Mouse (Mus musculus) liver, postnatal 0 days (tissue): ENCODE measurements around the gene Wnt3a.

Experiments used
- CTCF ChIP-seq: sonication (generic); IDR thresholded peaks from 2 replicates; pipeline ENCODE4 v1.5.1; 2016; ENCODE audit warnings: antibody characterized with exemption, low read depth
- EP300 ChIP-seq: IDR thresholded peaks from 2 replicates; pipeline ENCODE4 v1.6.1; 2016; ENCODE audit warnings: antibody characterized with exemption, low read depth, mild to moderate bottlenecking

DNA sequence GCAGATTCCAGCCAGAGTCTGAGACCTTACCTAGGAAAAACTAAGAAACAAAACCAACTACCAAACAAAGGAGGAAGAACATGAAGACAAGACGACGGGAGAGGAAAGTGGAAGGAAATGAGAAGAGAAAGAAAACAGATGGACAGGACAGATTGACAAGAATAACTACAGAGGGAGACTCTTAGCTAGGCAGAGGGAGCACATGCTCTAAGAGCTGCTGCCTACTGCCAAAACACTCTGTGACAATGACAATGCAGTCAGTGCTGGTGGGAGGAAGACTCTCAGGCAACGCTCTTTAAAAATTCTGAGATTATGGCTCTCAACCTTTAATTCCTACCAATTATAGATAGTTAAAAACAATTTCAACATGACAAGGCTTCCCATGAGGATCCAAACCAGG is 73.6 kb downstream of the Wnt3a start:
- TF ChIP-seq CTCF (no peak), EP300 (no peak)
